Mouse (Mus musculus) limb, embryonic 14.5 days (tissue): ENCODE data around the gene E130114P18Rik. TPM values are rescaled to one million over a fixed set of nuclear protein-coding genes. Genes with fewer than 3 reads are reported as not detected.

ENCODE experiments used
- ATAC-seq: fragments of 200-750 bp; cut with Nextera tagmentation; 2 replicates; pipeline ENCODE4 v1.8.0; 2017; ENCODE audit warnings: low read depth, moderate number of reproducible peaks, moderate TSS enrichment; ENCODE audit not compliant: low FRiP score
- DNase-seq: peaks from one replicate; pipeline ENCODE4 v3.0.0-alpha.2; 2015; ENCODE audit warnings: low spot score
- H3K27ac ChIP-seq: fragments of 300-500 bp; sonication (generic); replicated peaks from 2 replicates; pipeline ENCODE4 v1.5.1; 2014; ENCODE audit warnings: low read depth, mild to moderate bottlenecking, low read length, moderate library complexity, mixed read lengths
- H3K27me3 ChIP-seq: fragments of 300-500 bp; sonication (generic); 2 replicates; pipeline ENCODE4 v1.6.1; 2014; ENCODE audit warnings: low read length, mixed read lengths; ENCODE audit not compliant: control insufficient read depth, insufficient read depth
- H3K36me3 ChIP-seq: fragments of 300-500 bp; sonication (generic); 2 replicates; pipeline ENCODE4 v1.6.1; 2014; ENCODE audit warnings: mild to moderate bottlenecking, low read length, moderate library complexity, mixed read lengths; ENCODE audit not compliant: control insufficient read depth, insufficient read depth
- H3K4me1 ChIP-seq: fragments of 300-500 bp; sonication (generic); 2 replicates; pipeline ENCODE4 v1.6.1; 2014; ENCODE audit warnings: antibody characterized with exemption, low read length, mixed read lengths; ENCODE audit not compliant: control insufficient read depth, insufficient read depth
- H3K4me2 ChIP-seq: fragments of 300-500 bp; sonication (generic); replicated peaks from 2 replicates; pipeline ENCODE4 v1.6.1; 2014; ENCODE audit warnings: low read depth, mild to moderate bottlenecking, low read length, moderate library complexity; ENCODE audit not compliant: severe bottlenecking
- H3K4me3 ChIP-seq: fragments of 300-500 bp; sonication (generic); replicated peaks from 2 replicates; pipeline ENCODE4 v1.5.1; 2014; ENCODE audit warnings: low read length
- H3K9ac ChIP-seq: fragments of 300-500 bp; sonication (generic); 2 replicates; pipeline ENCODE4 v1.6.1; 2014; ENCODE audit warnings: mild to moderate bottlenecking, low read depth, low read length, moderate library complexity; ENCODE audit not compliant: severe bottlenecking
- H3K9me3 ChIP-seq: fragments of 300-500 bp; sonication (generic); 2 replicates; pipeline ENCODE4 v1.6.1; 2016; ENCODE audit warnings: low read length; ENCODE audit not compliant: control insufficient read depth
- POLR2A ChIP-seq: fragments of 200-500 bp; IDR thresholded peaks from 2 replicates; pipeline ENCODE4 v1.8.0; 2012; ENCODE audit warnings: inconsistent platforms, mild to moderate bottlenecking, moderate library complexity, borderline replicate concordance; ENCODE audit not compliant: insufficient read depth, insufficient read length; ENCODE audit errors: extremely low read depth
- WGBS: fragments of 180-500 bp; shearing (Covaris S2); extraction: QIAGEN DNeasy Blood & Tissue Kit; methylation state at CpG from one replicate; pipeline ENCODE4 v1.1.7; 2014; 5-methylcytosine and 5-hydroxymethylcytosine counted together
- polyA plus RNA-seq, 2 experiments: library from polyadenylated mRNA; depleted of rRNA in 1 of 2; stranded (reverse) in 1 of 2; unstranded in 1 of 2; fragments of >200 nt; fragmentation: Nextera tagmentation in 1 of 2; extraction: Ambion mirVana in 1 of 2; gene quantifications; 2 replicates each; pipeline versions ENCODE4 v1.2.1 to v1.2.3; 2012 to 2014

E130114P18Rik gene
- polyA plus RNA-seq, 2 experiments = 2.2 to 4.9 TPM

- Histone ChIP-seq H3K9ac (no peak overlapping the region), H3K9me3 (no peaks in the 10 kb centered on the region), H3K27ac (no peak overlapping the region), H3K4me3 (no peak overlapping the region), H3K36me3 (peaks cover 33% of the 10 kb centered on the region), H3K4me1 (peaks cover 15% of the 10 kb centered on the region), H3K4me2 (no peak overlapping the region), H3K27me3 (no peaks in the 10 kb centered on the region)
- TF ChIP-seq POLR2A = no peak
- no peak for ATAC-seq
- DNase-seq = no peak
- WGBS = 61% methylated on average over 2 of the region's 2 CpGs
Measured at GRCm38 (mm10) chr4:97805255-97805654, 27.4 kb upstream of the E130114P18Rik start.

GRCm38 (mm10) chr4:97804638-97805037 lies 26.8 kb upstream of the E130114P18Rik start:
- Histone ChIP-seq H3K27me3 (no peaks in the 10 kb centered on the region), H3K4me3 (no peak overlapping the region), H3K9ac (no peak overlapping the region), H3K4me1 (peaks cover 9% of the 10 kb centered on the region), H3K9me3 (no peaks in the 10 kb centered on the region), H3K36me3 (peaks cover 37% of the 10 kb centered on the region), H3K4me2 (no peak overlapping the region), H3K27ac (no peak overlapping the region)
- DNase-seq (no peak), ATAC-seq (no peak)
- TF ChIP-seq POLR2A = no peak
- 62% methylated on average over 5 of the region's 5 CpGs for WGBS

GRCm38 (mm10) chr4:97803791-97804190 lies 25.9 kb upstream of the E130114P18Rik start:
- ATAC-seq = no peak

GRCm38 (mm10) chr4:97796505-97796904 lies 18.6 kb upstream of the E130114P18Rik start:
- Histone ChIP-seq H3K9ac (no peak overlapping the region), H3K27ac (no peak overlapping the region), H3K4me3 (no peak overlapping the region), H3K9me3 (no peaks in the 10 kb centered on the region), H3K4me1 (peaks cover 5% of the 10 kb centered on the region; the same call in 1 of the 2 replicates), H3K36me3 (peaks cover 52% of the 10 kb centered on the region), H3K27me3 (no peaks in the 10 kb centered on the region), H3K4me2 (no peak overlapping the region)
- ATAC-seq = no peak
- 74% methylated on average over 10 of the region's 10 CpGs for WGBS
- TF ChIP-seq POLR2A = no peak
- no peak for DNase-seq

More at GRCm38 (mm10) chr4:97803791-97804190, 25.9 kb upstream of the E130114P18Rik start:
- Histone ChIP-seq H3K4me2 (no peak overlapping the region), H3K9me3 (no peaks in the 10 kb centered on the region), H3K4me3 (no peak overlapping the region), H3K36me3 (peaks cover 35% of the 10 kb centered on the region), H3K9ac (no peak overlapping the region), H3K27ac (no peak overlapping the region), H3K4me1 (0 out of 2 replicates have a peak, but pooled peaks cover under 1% of the 10 kb centered on the region), H3K27me3 (no peaks in the 10 kb centered on the region)
- WGBS = 80% methylated on average over 3 of the region's 3 CpGs
- TF ChIP-seq POLR2A = no peak
- DNase-seq = no peak

GRCm38 (mm10) chr4:97795957-97796356 lies 18.1 kb upstream of the E130114P18Rik start:
- Histone ChIP-seq H3K4me2 (no peak overlapping the region), H3K27ac (no peak overlapping the region), H3K4me3 (no peak overlapping the region), H3K27me3 (no peaks in the 10 kb centered on the region), H3K9ac (no peak overlapping the region), H3K4me1 (peaks cover 5% of the 10 kb centered on the region; the same call in 1 of the 2 replicates), H3K36me3 (peaks cover 47% of the 10 kb centered on the region), H3K9me3 (no peaks in the 10 kb centered on the region)
- TF ChIP-seq POLR2A = no peak
- ATAC-seq (no peak), DNase-seq (no peak)
- 73% methylated on average over 5 of the region's 5 CpGs for WGBS

- no peak for DNase-seq
- Histone ChIP-seq H3K27me3 (no peaks in the 10 kb centered on the region), H3K4me1 (peaks cover 5% of the 10 kb centered on the region; the same call in 1 of the 2 replicates), H3K27ac (no peak overlapping the region), H3K9me3 (no peaks in the 10 kb centered on the region), H3K4me3 (no peak overlapping the region), H3K9ac (no peak overlapping the region), H3K4me2 (no peak overlapping the region), H3K36me3 (peaks cover 47% of the 10 kb centered on the region)
- ATAC-seq = no peak
- 91% methylated on average over 4 of the region's 4 CpGs for WGBS
- no peak for TF ChIP-seq POLR2A
Measured at GRCm38 (mm10) chr4:97794865-97795264, 17.0 kb upstream of the E130114P18Rik start.
